Mouse (Mus musculus) megakaryocyte, embryonic 14.5 days (primary cell): ENCODE measurements at regions not wholly inside any gene's neighbourhood (a gene's known extent, or its start where the extent isn't known, plus 50 kb on each side); places are given as distances from the start of the nearest gene placed in this dataset.

Experiments
- H3K27me3 ChIP-seq: replicated peaks from 2 replicates; pipeline ENCODE3; 2012; ENCODE audit warnings: inconsistent platforms
- H3K36me3 ChIP-seq: replicated peaks from 2 replicates; pipeline ENCODE3; 2012; ENCODE audit warnings: low read length, inconsistent platforms, mixed read lengths
- H3K4me1 ChIP-seq: 2 replicates; pipeline ENCODE4 v1.6.1; 2012; ENCODE audit warnings: inconsistent platforms
- H3K4me3 ChIP-seq: replicated peaks from 2 replicates; pipeline ENCODE3; 2012; ENCODE audit warnings: moderate library complexity, mild to moderate bottlenecking, inconsistent platforms
- H3K9me3 ChIP-seq: 2 replicates; pipeline ENCODE4 v1.6.1; 2012; ENCODE audit warnings: inconsistent platforms
- FLI1 ChIP-seq: IDR thresholded peaks from 2 replicates; pipeline ENCODE4 v1.6.1; 2012; ENCODE audit warnings: low read length, inconsistent platforms, mixed read lengths
- GATA1 ChIP-seq: IDR thresholded peaks from 3 replicates; pipeline ENCODE4 v1.6.1; 2012; ENCODE audit warnings: mixed read lengths, low read length, inconsistent platforms, borderline replicate concordance

- no peak for TF ChIP-seq GATA1
- no peak for TF ChIP-seq FLI1
- peaks cover 3% of the 10 kb centered on the region for H3K27me3 ChIP-seq
- H3K36me3 ChIP-seq, result no peaks in the 10 kb centered on the region
- H3K4me1 ChIP-seq, result no peaks in the 10 kb centered on the region
- H3K4me3 ChIP-seq, result no peak overlapping the region
- peaks cover 16% of the 10 kb centered on the region for H3K9me3 ChIP-seq
Observed at GRCm38 (mm10) chr10:84072866-84073483, 350.3 kb downstream of the 1500009L16Rik start.

GRCm38 (mm10) chr10:84075581-84075980 is 352.9 kb downstream of the 1500009L16Rik start:
- Histone ChIP-seq H3K27me3 (no peaks in the 10 kb centered on the region), H3K4me3 (no peak overlapping the region), H3K4me1 (no peaks in the 10 kb centered on the region), H3K9me3 (peaks cover 14% of the 10 kb centered on the region), H3K36me3 (no peaks in the 10 kb centered on the region)
- TF ChIP-seq FLI1 (no peak), GATA1 (no peak)

GRCm38 (mm10) chr10:84080236-84080635 is 357.6 kb downstream of the 1500009L16Rik start:
- TF ChIP-seq GATA1 (no peak), FLI1 (no peak)
- Histone ChIP-seq H3K27me3 (peaks cover 1% of the 10 kb centered on the region), H3K4me1 (no peaks in the 10 kb centered on the region), H3K4me3 (no peak overlapping the region), H3K36me3 (no peaks in the 10 kb centered on the region), H3K9me3 (peaks cover 17% of the 10 kb centered on the region)

- Histone ChIP-seq H3K36me3 (no peaks in the 10 kb centered on the region), H3K27me3 (peaks cover 1% of the 10 kb centered on the region), H3K4me1 (no peaks in the 10 kb centered on the region), H3K4me3 (no peak overlapping the region), H3K9me3 (peaks cover 15% of the 10 kb centered on the region)
- TF ChIP-seq GATA1, result no peak
- TF ChIP-seq FLI1, result no peak
Observed at GRCm38 (mm10) chr10:84081673-84082072, 358.7 kb downstream of the Nuak1 start.

GRCm38 (mm10) chr10:84087528-84087927 is 352.9 kb downstream of the Nuak1 start:
- H3K4me1 ChIP-seq, result no peaks in the 10 kb centered on the region
- H3K36me3 ChIP-seq, result no peaks in the 10 kb centered on the region
- H3K4me3 ChIP-seq, result no peak overlapping the region
- TF ChIP-seq GATA1 (no peak), FLI1 (no peak)
- H3K27me3 ChIP-seq, result peaks cover 1% of the 10 kb centered on the region
- H3K9me3 ChIP-seq, result peaks cover 4% of the 10 kb centered on the region; the same call in 1 of the 2 replicates

- Histone ChIP-seq H3K36me3 (no peaks in the 10 kb centered on the region), H3K4me3 (no peak overlapping the region), H3K9me3 (peaks cover 8% of the 10 kb centered on the region), H3K27me3 (peaks cover under 1% of the 10 kb centered on the region), H3K4me1 (no peaks in the 10 kb centered on the region)
- no peak for TF ChIP-seq FLI1
- no peak for TF ChIP-seq GATA1
Observed at GRCm38 (mm10) chr10:84087929-84088328, 352.5 kb downstream of the Nuak1 start.

GRCm38 (mm10) chr10:84088799-84089778 is 351.3 kb downstream of the Nuak1 start:
- H3K9me3 ChIP-seq, result peaks cover 15% of the 10 kb centered on the region
- no peaks in the 10 kb centered on the region for H3K4me1 ChIP-seq
- H3K27me3 ChIP-seq, result no peaks in the 10 kb centered on the region
- TF ChIP-seq GATA1, result no peak
- no peak for TF ChIP-seq FLI1
- H3K4me3 ChIP-seq, result no peak overlapping the region
- H3K36me3 ChIP-seq, result no peaks in the 10 kb centered on the region

- H3K36me3 ChIP-seq, result no peaks in the 10 kb centered on the region
- no peaks in the 10 kb centered on the region for H3K27me3 ChIP-seq
- H3K4me1 ChIP-seq, result no peaks in the 10 kb centered on the region
- H3K4me3 ChIP-seq, result no peak overlapping the region
- H3K9me3 ChIP-seq, result peaks cover 21% of the 10 kb centered on the region
- TF ChIP-seq GATA1 (no peak), FLI1 (no peak)
Observed at GRCm38 (mm10) chr10:84093919-84094318, 346.5 kb downstream of the Nuak1 start.

- Histone ChIP-seq H3K36me3 (no peaks in the 10 kb centered on the region), H3K27me3 (no peaks in the 10 kb centered on the region), H3K4me3 (no peak overlapping the region), H3K9me3 (peaks cover 21% of the 10 kb centered on the region), H3K4me1 (no peaks in the 10 kb centered on the region)
- no peak for TF ChIP-seq GATA1
- TF ChIP-seq FLI1, result no peak
Observed at GRCm38 (mm10) chr10:84097196-84097595, 343.2 kb downstream of the Nuak1 start.

GRCm38 (mm10) chr10:84103985-84104384 is 336.4 kb downstream of the Nuak1 start:
- Histone ChIP-seq H3K27me3 (peaks cover 2% of the 10 kb centered on the region), H3K4me3 (no peak overlapping the region), H3K9me3 (peaks cover 10% of the 10 kb centered on the region), H3K4me1 (no peaks in the 10 kb centered on the region), H3K36me3 (no peaks in the 10 kb centered on the region)
- TF ChIP-seq GATA1, result no peak
